Mouse (Mus musculus): ENCODE results near the gene Taar7f.
"Not testable (repeated sequence)": the region's sequence is repeated elsewhere in the genome, so short reads cannot be mapped to it uniquely, and the experiment has no call there.

Taar7f gene

GRCm38 (mm10) chr10:24049210-24049609 is at the start of gene Taar7f:
Gene Taar7f, plus strand, starts transcription at chr10:24049510.
- Histone ChIP-seq H3K27me3 (ENCODE audit: control insufficient read depth, insufficient read depth, low read length, poor library complexity, severe bottlenecking) (no peaks in the 10 kb centered on the region), H3K36me3 (ENCODE audit: control insufficient read depth, insufficient read depth, low read length, poor library complexity, severe bottlenecking) (no peaks in the 10 kb centered on the region)
- no peak for DNase-seq (ENCODE audit: low read depth, low spot score)

DNA sequence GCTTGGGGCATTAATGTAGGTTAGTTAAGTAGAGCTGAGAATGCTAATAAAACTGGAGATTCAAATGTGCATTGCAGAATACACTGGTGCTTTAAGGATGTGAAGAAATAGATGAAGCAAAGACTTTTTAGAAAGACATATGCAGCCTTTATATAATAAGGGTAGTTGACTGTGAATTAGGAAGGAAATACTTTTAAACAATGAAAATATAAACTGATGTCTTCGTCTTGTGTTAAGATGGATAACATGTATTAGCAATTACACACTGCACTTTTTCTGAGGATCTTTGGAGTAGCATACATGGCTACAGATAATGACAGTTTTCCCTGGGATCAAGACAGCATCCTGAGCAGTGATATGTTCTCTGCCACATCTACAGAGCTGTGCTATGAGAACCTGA is 49.7 kb upstream of the Taar7f start, which contains the start of gene Taar7b:
Gene Taar7b (plus strand): TSS at position 301 of the 400 bp plus-strand sequence.
- H3K36me3 ChIP-seq (ENCODE audit: control insufficient read depth, insufficient read depth, low read length, poor library complexity, severe bottlenecking) = no peaks in the 10 kb centered on the region
- no peaks in the 10 kb centered on the region for H3K27me3 ChIP-seq (ENCODE audit: control insufficient read depth, insufficient read depth, low read length, poor library complexity, severe bottlenecking)
- no peak for DNase-seq (ENCODE audit: low read depth, low spot score)

DNA sequence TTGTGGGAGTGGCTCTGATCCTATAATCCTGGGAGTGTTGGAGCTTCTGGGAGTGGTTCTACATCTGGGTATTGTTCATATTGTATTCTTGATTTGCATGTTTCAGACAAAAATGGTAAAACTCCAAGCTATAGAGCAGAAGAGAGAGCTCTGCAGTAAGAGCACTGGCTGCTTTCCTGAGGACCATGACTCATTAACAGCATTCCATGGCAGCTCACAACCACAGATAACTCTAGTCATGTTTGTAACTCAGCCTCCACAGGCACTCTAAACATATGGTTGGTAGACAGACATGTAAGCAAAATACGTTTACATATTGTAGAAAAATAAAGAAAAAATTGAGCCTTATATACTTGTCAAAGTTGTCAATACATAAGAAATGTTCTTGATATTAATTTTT is 42.9 kb upstream of the Taar7f start:
- Histone ChIP-seq H3K27me3 (ENCODE audit: control insufficient read depth, insufficient read depth, low read length, poor library complexity, severe bottlenecking) (no peaks in the 10 kb centered on the region), H3K36me3 (ENCODE audit: control insufficient read depth, insufficient read depth, low read length, poor library complexity, severe bottlenecking) (no peaks in the 10 kb centered on the region)
- DNase-seq (ENCODE audit: low read depth, low spot score) = no peak

GRCm38 (mm10) chr10:24007034-24007433 is 42.3 kb upstream of the Taar7f start:
- DNase-seq (ENCODE audit: low read depth, low spot score) = no peak
- H3K36me3 ChIP-seq (ENCODE audit: control insufficient read depth, insufficient read depth, low read length, poor library complexity, severe bottlenecking) = no peaks in the 10 kb centered on the region
- no peaks in the 10 kb centered on the region for H3K27me3 ChIP-seq (ENCODE audit: control insufficient read depth, insufficient read depth, low read length, poor library complexity, severe bottlenecking)

DNA sequence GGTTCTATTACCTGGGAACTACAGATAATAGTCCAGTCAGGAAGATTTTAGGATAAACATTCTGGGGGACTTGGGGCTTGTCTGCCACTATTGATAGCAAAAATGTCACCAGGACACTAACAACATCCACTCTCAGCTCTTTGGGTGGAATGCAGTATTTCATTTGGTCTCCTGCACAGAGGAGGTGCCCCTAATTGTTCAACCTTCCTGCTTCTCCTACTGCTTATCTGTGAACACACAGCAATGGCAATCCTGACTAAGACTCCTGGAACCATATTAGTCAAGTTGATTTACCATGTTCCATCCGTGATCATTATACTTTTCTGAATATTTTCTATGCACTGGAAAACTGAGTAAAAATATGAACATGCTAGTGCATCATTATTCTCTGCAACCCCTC is 41.2 kb upstream of the Taar7f start:
- DNase-seq (ENCODE audit: low read depth, low spot score) = no peak
- no peaks in the 10 kb centered on the region for H3K27me3 ChIP-seq (ENCODE audit: control insufficient read depth, insufficient read depth, low read length, poor library complexity, severe bottlenecking)
- no peaks in the 10 kb centered on the region for H3K36me3 ChIP-seq (ENCODE audit: control insufficient read depth, insufficient read depth, low read length, poor library complexity, severe bottlenecking)

- Histone ChIP-seq H3K27me3 (ENCODE audit: control insufficient read depth, insufficient read depth, low read length, poor library complexity, severe bottlenecking) (no peaks in the 10 kb centered on the region), H3K36me3 (ENCODE audit: control insufficient read depth, insufficient read depth, low read length, poor library complexity, severe bottlenecking) (no peaks in the 10 kb centered on the region)
- no peak for DNase-seq (ENCODE audit: low read depth, low spot score)
These were observed 22.4 kb upstream of the Taar7f start, which contains the start of gene Taar7d for GRCm38 (mm10) chr10:24026922-24027321. Gene Taar7d, plus strand, starts transcription at chr10:24027222.

GRCm38 (mm10) chr10:24031347-24031746 is 18.0 kb upstream of the Taar7f start:
- Histone ChIP-seq H3K36me3 (ENCODE audit: control insufficient read depth, insufficient read depth, low read length, poor library complexity, severe bottlenecking) (no peaks in the 10 kb centered on the region), H3K27me3 (ENCODE audit: control insufficient read depth, insufficient read depth, low read length, poor library complexity, severe bottlenecking) (no peaks in the 10 kb centered on the region)
- DNase-seq (ENCODE audit: low read depth, low spot score) = no peak

DNA sequence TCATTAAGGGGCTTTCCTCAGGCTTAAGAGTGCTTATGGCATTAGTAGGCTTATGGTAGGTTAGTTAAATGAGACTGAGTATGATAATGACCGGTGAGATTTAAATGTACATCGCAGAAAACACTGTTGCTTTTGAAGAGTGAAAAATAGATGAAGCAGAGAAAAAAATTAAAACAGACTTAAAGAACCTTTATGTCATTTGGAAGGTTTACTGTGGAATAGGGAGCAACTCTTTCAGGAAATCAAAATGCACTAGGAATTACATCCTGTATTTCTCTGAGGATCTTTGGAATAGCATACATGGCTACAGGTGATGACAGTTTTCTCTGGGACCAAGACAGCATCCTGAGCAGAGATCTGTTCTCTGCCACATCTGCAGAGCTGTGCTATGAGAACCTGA is 12.0 kb upstream of the Taar7f start, which contains the start of gene Taar7e:
Gene Taar7e (plus strand): TSS at position 301 of the 400 bp plus-strand sequence.
- DNase-seq (ENCODE audit: low read depth, low spot score) = no peak
- no peaks in the 10 kb centered on the region for H3K27me3 ChIP-seq (ENCODE audit: control insufficient read depth, insufficient read depth, low read length, poor library complexity, severe bottlenecking)
- no peaks in the 10 kb centered on the region for H3K36me3 ChIP-seq (ENCODE audit: control insufficient read depth, insufficient read depth, low read length, poor library complexity, severe bottlenecking)

DNA sequence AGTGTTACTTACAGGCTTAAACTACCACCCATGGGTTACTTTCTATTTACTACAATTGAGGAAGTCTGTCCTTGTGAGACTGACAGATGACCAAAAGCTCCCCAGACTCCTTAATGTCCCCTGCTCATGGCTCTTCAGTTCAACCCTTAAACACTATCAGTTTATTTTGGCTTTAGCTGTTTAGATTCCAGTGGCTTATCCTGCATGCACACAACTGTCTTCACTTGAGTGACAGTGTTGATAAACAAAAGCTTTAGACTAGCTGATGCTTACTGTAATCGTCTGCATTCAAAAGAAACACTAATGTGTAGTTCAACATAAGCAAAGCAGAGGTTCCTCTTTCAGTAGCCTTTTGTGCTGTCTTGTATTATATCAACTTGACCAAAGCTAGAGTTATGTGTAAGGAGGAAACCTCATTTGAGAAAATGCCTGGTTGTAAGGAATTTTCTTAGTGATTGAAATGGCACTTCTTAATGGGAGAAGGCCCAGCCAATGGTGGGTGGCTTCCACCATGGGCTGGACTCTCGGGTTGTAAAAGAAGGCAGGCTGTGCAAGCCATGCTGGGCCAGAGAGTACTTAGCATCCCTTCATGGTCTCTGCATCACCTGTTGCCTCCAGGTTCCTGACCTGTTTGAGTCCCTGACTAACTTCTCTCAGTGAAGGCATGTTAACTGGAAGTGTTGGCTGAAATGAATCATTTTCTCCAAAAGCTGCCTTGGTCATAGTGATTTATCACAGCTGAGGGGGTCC is 9.0 kb upstream of the Taar7f start:
- DNase-seq (ENCODE audit: low read depth, low spot score) = no peak
- no peaks in the 10 kb centered on the region for H3K36me3 ChIP-seq (ENCODE audit: control insufficient read depth, insufficient read depth, low read length, poor library complexity, severe bottlenecking)
- no peaks in the 10 kb centered on the region for H3K27me3 ChIP-seq (ENCODE audit: control insufficient read depth, insufficient read depth, low read length, poor library complexity, severe bottlenecking)

- no peak for DNase-seq (ENCODE audit: low read depth, low spot score)
- Histone ChIP-seq H3K36me3 (ENCODE audit: control insufficient read depth, insufficient read depth, low read length, poor library complexity, severe bottlenecking) (no peaks in the 10 kb centered on the region), H3K27me3 (ENCODE audit: control insufficient read depth, insufficient read depth, low read length, poor library complexity, severe bottlenecking) (no peaks in the 10 kb centered on the region)
These were observed 2.7 kb downstream of the Taar7f start for GRCm38 (mm10) chr10:24052039-24052438.

- peak; percentile 6 for DNase-seq (ENCODE audit: low read depth, low spot score)
- no peaks in the 10 kb centered on the region for H3K27me3 ChIP-seq (ENCODE audit: control insufficient read depth, insufficient read depth, low read length, poor library complexity, severe bottlenecking)
These were observed 9.7 kb downstream of the Taar7f start for GRCm38 (mm10) chr10:24058986-24059385.

DNA sequence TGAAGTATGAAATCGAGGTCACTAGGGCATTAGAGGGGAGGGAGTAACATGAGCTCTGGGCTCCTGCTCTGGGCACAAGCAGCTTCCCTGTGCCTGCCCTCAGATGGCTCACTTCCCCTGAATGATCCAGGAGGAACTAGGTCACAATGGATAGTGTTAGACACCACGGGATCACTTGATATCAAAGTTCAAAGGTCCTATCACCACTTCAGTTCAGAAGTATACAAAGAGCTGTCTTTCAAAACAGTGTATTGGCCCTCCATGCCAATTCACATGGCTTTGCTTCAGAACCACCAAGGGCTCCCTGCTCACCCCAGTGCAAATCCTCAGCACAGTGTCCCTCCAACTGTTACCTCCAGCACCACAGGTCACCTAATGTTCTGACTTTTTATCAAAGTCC is 25.4 kb downstream of the Taar7f start:
- not testable (repeated sequence) for H3K36me3 ChIP-seq (ENCODE audit: control insufficient read depth, insufficient read depth, low read length, poor library complexity, severe bottlenecking); H3K27me3 ChIP-seq (ENCODE audit: control insufficient read depth, insufficient read depth, low read length, poor library complexity, severe bottlenecking); DNase-seq (ENCODE audit: low read depth, low spot score)

More at GRCm38 (mm10) chr10:24058986-24059385, 9.7 kb downstream of the Taar7f start:
- H3K36me3 ChIP-seq (ENCODE audit: control insufficient read depth, insufficient read depth, low read length, poor library complexity, severe bottlenecking) = no peaks in the 10 kb centered on the region

DNA sequence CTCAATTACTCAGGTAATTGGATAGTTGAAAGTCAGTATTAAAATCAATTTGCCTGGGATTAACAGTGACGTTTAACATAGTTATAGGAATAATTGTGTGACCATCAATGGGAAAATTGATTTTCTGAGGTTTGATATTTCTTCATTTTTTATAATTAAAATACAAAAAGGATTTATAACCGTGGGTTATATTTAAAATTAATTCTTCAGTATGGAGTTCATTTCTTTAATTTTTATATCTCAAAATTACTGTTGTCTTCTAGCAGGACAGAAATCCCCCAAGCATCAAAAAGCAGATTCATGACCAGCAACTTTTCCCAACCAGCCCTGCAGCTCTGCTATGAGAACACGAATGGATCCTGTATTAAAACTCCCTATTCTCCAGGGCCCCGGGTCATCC is 26.9 kb downstream of the Taar7f start, which contains the start of gene Taar8a:
Gene Taar8a (plus strand): TSS at position 301 of the 400 bp plus-strand sequence.
- not testable (repeated sequence) for DNase-seq (ENCODE audit: low read depth, low spot score); H3K27me3 ChIP-seq (ENCODE audit: control insufficient read depth, insufficient read depth, low read length, poor library complexity, severe bottlenecking); H3K36me3 ChIP-seq (ENCODE audit: control insufficient read depth, insufficient read depth, low read length, poor library complexity, severe bottlenecking)

GRCm38 (mm10) chr10:24080166-24080565 is 30.9 kb downstream of the Taar7f start:
- peak; percentile 24 for DNase-seq (ENCODE audit: low read depth, low spot score)

DNA sequence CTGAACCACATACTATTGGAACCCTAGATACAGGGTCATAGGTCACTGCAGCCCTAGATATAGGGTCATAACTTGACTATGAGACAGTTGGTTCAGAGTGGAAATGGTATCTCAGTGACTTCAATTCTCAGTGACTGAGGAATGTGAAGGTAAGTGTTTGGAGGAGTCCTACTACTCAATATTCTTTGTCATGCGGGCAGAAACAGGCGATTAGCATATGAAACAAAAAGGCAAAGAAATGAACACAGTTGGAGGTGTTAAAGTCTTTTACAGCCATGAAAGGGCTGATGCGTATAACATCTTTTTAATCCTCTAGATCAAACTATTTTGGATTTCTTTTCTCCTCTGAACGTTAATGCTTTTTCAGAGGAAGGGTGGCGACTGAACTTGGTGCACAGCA is 36.6 kb downstream of the Taar7f start:
- Histone ChIP-seq H3K36me3 (ENCODE audit: control insufficient read depth, insufficient read depth, low read length, poor library complexity, severe bottlenecking) (no peaks in the 10 kb centered on the region), H3K27me3 (ENCODE audit: control insufficient read depth, insufficient read depth, low read length, poor library complexity, severe bottlenecking) (no peaks in the 10 kb centered on the region)
- DNase-seq (ENCODE audit: low read depth, low spot score) = no peak

More at GRCm38 (mm10) chr10:24080166-24080565, 30.9 kb downstream of the Taar7f start:
- H3K27me3 ChIP-seq (ENCODE audit: control insufficient read depth, insufficient read depth, low read length, poor library complexity, severe bottlenecking) = no peaks in the 10 kb centered on the region
- no peaks in the 10 kb centered on the region for H3K36me3 ChIP-seq (ENCODE audit: control insufficient read depth, insufficient read depth, low read length, poor library complexity, severe bottlenecking)
